Mouse (Mus musculus) kidney, adult 8-10 months (tissue): ENCODE data around the gene Bnc1.

Experiments used
- DNase-seq, 2 experiments: peaks; one replicate each; pipeline ENCODE4 v3.0.0; 2022

Bnc1 gene

GRCm38 (mm10) chr7:81992131-81993061 is at the start of gene Bnc1:
Gene Bnc1, minus strand, starts transcription at chr7:81992292.
- DNase-seq, result no peak

- no peak for DNase-seq
These were observed 41.3 kb upstream of the Bnc1 start for GRCm38 (mm10) chr7:82033347-82033746.

GRCm38 (mm10) chr7:82029666-82030065 is 37.6 kb upstream of the Bnc1 start:
- DNase-seq, result peak; percentile 21 to 35

- no peak for DNase-seq
These were observed 33.7 kb upstream of the Bnc1 start for GRCm38 (mm10) chr7:82025802-82026201.

GRCm38 (mm10) chr7:82023676-82024075 is 31.6 kb upstream of the Bnc1 start:
- DNase-seq, result no peak

GRCm38 (mm10) chr7:82022404-82022803 is 30.3 kb upstream of the Bnc1 start:
- no peak for DNase-seq

- no peak for DNase-seq
These were observed 25.9 kb upstream of the Bnc1 start for GRCm38 (mm10) chr7:82018031-82018430.

- peak; percentile 17 to 39 for DNase-seq
These were observed 24.9 kb upstream of the Bnc1 start for GRCm38 (mm10) chr7:82016751-82017710.

- DNase-seq, result no peak
These were observed 20.4 kb upstream of the Bnc1 start for GRCm38 (mm10) chr7:82012472-82012871.

GRCm38 (mm10) chr7:82011534-82012401 is 19.7 kb upstream of the Bnc1 start:
- DNase-seq, result no peak

GRCm38 (mm10) chr7:82007151-82007550 is 15.1 kb upstream of the Bnc1 start:
- no peak for DNase-seq

- no peak for DNase-seq
These were observed 12.1 kb upstream of the Bnc1 start for GRCm38 (mm10) chr7:82004228-82004627.

GRCm38 (mm10) chr7:81999816-82000215 is 7.7 kb upstream of the Bnc1 start:
- no peak for DNase-seq

GRCm38 (mm10) chr7:81999372-81999771 is 7.3 kb upstream of the Bnc1 start:
- no peak for DNase-seq

- no peak for DNase-seq
These were observed 3.9 kb upstream of the Bnc1 start for GRCm38 (mm10) chr7:81995975-81996374.

- no peak for DNase-seq
These were observed 3.0 kb upstream of the Bnc1 start for GRCm38 (mm10) chr7:81995126-81995525.

- DNase-seq, result no peak
These were observed 1.0 kb upstream of the Bnc1 start for GRCm38 (mm10) chr7:81993140-81993539.

GRCm38 (mm10) chr7:81991611-81992061 is 456 bp downstream of the Bnc1 start:
- DNase-seq, result no peak

GRCm38 (mm10) chr7:81991116-81991515 is 976 bp downstream of the Bnc1 start:
- DNase-seq, result no peak

GRCm38 (mm10) chr7:81983651-81984050 is 8.4 kb downstream of the Bnc1 start:
- no peak for DNase-seq

GRCm38 (mm10) chr7:81978304-81978703 is 13.8 kb downstream of the Bnc1 start:
- DNase-seq, result no peak

- no peak for DNase-seq
These were observed 17.5 kb downstream of the Bnc1 start for GRCm38 (mm10) chr7:81974616-81975015.
